Mouse (Mus musculus): ENCODE measurements around the gene S100a16. TPM values are rescaled to one million over a fixed set of nuclear protein-coding genes. Genes with fewer than 3 reads are reported as not detected.

The S100a16 gene
- total RNA-seq, 2 experiments from 2014 or later: 60.2 to 70.1 TPM

- Histone ChIP-seq H3K4me3 (no peak overlapping the region), H3K27ac (no peak overlapping the region)
- intact Hi-C loops (cut with DNase I): no loop called here
- DNase-seq (ENCODE audit: extremely low spot score in 1 of 2, low spot score in 2 of 2): no peak
- TF ChIP-seq CTCF (IDR thresholded peaks at IDR 0.05): no peak
Measured at GRCm38 (mm10) chr3:90526076-90526475, 11.0 kb upstream of the S100a16 start.

GRCm38 (mm10) chr3:90526580-90526979 is 10.5 kb upstream of the S100a16 start, which contains the start of gene S100a14:
S100a14 (plus strand) TSS chr3:90526856.
- intact Hi-C loops (cut with DNase I): no loop called here
- Histone ChIP-seq H3K4me3 (no peak within 1 kb of the TSS), H3K27ac (no peak within 1 kb of the TSS)
- TF ChIP-seq CTCF (IDR thresholded peaks at IDR 0.05): no peak
- no peak for DNase-seq (ENCODE audit: extremely low spot score in 1 of 2, low spot score in 2 of 2)

DNA sequence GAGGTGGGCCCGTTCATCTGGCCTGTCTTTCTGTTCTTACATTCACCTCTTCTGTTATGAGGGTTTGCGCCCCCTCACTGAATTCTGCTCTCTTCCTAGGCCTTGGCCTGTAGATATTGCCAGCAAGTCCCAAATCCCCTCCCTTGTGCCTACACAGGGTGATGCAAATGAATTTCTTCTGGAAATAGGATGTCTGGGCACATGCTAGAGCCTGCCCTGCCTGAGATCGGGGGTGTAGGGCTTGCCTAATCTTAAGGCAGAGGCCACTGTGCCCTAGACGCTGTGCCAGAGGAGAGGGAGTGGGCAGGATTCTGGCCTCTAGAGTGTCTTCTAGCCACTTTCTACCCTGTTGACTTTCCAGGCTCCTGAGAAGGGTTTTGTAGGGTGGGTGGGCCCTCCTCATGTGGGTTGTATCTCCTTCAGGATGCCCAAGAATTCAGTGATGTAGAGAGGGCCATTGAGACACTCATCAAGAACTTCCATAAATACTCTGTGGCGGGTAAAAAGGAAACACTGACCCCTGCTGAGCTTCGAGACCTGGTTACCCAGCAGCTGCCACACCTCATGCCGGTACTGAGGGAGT is 9.7 kb upstream of the S100a16 start:
- Histone ChIP-seq H3K4me3 (no peak overlapping the region), H3K27ac (no peak overlapping the region)
- no peak for DNase-seq (ENCODE audit: extremely low spot score in 1 of 2, low spot score in 2 of 2)
- TF ChIP-seq CTCF (IDR thresholded peaks at IDR 0.05): no peak
- intact Hi-C loops (cut with DNase I): no loop called here

GRCm38 (mm10) chr3:90531713-90532112 is 5.3 kb upstream of the S100a16 start:
- DNase-seq (ENCODE audit: extremely low spot score in 1 of 2, low spot score in 2 of 2): no peak
- H3K4me3 ChIP-seq: no peak overlapping the region
- TF ChIP-seq CTCF (IDR thresholded peaks at IDR 0.05): no peak
- intact Hi-C loops (cut with DNase I): no loop called here
- H3K27ac ChIP-seq: no peak overlapping the region

DNA sequence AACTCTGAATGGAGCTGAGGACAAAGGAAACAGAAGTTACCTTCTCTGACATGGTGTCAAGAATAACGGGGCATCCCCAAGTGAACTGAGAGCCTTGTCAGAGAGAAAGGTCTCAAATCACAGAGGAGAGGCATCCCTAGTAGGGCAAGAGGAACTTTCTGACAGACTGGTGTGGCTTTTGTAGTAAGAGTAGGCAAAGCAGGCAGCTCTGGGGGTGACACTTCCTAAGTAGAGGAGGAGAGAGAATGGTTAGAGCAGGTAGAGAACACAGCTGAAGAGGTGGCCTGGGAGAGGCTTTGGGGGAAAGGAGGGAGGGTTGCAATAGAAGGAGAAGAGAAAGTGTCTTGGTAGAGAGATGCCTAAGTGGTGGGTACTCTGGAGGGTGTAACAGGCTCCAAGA is 1.6 kb upstream of the S100a16 start:
- Histone ChIP-seq H3K4me3 (no peak overlapping the region), H3K27ac (no peak overlapping the region)
- no peak for DNase-seq (ENCODE audit: extremely low spot score in 1 of 2, low spot score in 2 of 2)
- TF ChIP-seq CTCF (IDR thresholded peaks at IDR 0.05): no peak
- intact Hi-C loops (cut with DNase I): no loop called here

DNA sequence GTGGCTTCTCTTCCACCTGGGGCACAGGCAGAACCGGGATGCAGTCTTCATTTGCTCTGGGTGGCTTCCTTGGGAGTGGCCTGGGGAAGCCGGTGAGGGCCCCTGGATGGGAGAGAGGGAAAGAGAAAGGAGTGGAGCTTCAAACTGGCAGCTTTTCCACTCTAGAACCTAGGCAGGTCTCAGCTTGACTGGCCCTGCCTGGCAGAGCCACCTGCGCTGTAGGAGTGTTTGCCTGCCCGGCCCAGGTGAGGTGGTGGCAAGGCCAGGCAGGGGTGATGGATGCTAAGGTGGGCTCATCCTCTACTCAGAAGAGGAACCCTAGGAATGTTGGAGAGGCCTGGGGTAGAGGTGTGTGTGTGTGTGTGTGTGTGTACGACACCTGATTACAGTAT is 847 bp downstream of the S100a16 start:
- intact Hi-C loops (cut with DNase I): no loop called here
- TF ChIP-seq CTCF (IDR thresholded peaks at IDR 0.05): no peak
- H3K4me3 ChIP-seq: peak overlapping the region; percentile 33

DNA sequence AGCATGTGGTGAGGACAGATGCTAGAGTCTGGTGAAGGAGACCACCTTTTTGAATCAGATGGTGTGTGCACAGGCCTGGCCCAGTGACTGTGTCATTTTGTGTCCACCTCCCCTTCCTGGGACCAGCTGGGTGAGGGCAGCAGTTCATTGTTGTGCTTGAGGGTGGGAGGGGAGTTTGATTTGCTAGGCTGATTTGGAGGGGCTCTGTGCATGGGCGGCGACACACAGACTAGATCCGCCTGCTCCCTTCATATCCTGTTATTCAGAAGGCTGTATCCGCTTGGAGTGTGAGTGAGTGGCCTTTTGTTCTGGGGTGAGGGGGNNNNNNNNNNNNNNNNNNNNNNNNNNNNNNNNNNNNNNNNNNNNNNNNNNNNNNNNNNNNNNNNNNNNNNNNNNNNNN is 3.9 kb downstream of the S100a16 start:
- DNase-seq (ENCODE audit: extremely low spot score in 1 of 2, low spot score in 2 of 2): no peak
- Histone ChIP-seq H3K4me3 (peak overlapping the region; percentile 33), H3K27ac (peak overlapping the region; percentile 89)
- intact Hi-C loops (cut with DNase I): no loop called here
- no peak for TF ChIP-seq CTCF (IDR thresholded peaks at IDR 0.05)

More for the DNA sequence above, 847 bp downstream of the S100a16 start:
- H3K27ac ChIP-seq: peak overlapping the region; percentile 81
- DNase-seq (ENCODE audit: extremely low spot score in 1 of 2, low spot score in 2 of 2): no peak

DNA sequence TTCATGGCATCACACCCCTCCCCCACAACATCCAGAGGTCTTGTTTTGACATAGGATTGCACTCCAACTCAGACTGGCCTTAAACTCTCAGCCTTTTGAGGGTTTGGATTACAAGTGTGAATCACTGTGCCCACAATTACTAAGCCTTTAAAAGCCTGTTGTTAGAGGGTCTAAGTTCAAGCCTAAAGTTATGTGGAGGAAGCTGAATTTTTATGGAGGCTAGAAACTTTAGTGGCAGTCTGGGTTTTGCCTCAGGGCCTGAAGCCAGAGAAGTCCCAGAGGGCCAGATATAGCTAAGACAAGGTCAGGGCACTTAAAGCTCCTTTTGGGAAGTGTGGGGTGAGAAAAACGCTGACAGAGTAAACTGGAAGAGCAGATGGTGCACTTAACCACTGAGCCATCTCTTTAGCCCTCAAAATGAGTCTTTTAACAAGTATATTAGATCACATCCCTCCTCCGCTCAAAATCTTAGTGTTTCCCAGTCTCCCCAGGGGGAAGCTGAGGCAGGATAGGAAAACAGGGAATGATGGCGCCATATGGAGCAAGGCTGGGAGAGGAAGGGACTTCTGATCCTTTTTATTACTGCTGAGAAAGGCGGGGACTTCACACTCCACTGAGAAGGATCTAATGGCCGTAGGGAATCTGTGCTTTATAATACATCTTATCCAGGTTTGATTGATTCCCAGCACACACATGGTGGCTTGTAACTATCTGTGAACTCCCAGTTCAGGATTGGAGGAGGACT is 12.8 kb downstream of the S100a16 start:
- H3K27ac ChIP-seq: no peak overlapping the region
- TF ChIP-seq CTCF (IDR thresholded peaks at IDR 0.05): no peak
- no peak overlapping the region for H3K4me3 ChIP-seq
- DNase-seq (ENCODE audit: extremely low spot score in 1 of 2, low spot score in 2 of 2): no peak
- intact Hi-C loops (cut with DNase I): no loop called here

DNA sequence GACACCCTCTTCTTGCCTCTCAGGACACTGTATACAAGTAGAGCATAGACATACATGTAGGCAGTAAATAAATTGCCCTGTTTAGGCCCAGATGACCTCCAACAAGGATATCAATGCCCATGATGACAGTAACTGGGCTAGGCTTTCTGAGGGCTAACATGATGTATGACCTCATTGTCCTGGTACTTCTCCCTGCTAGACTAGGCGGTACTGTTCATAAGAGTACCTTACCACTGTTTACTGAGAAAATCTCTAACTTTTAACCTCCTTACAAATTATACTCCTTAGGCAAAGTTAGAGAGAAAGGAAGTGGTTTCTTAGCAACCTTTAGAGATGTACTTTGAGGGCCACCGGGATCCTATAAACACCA is 13.4 kb downstream of the S100a16 start:
- no peak overlapping the region for H3K4me3 ChIP-seq
- DNase-seq (ENCODE audit: extremely low spot score in 1 of 2, low spot score in 2 of 2): no peak
- intact Hi-C loops (cut with DNase I): no loop called here
- no peak overlapping the region for H3K27ac ChIP-seq
- no peak for TF ChIP-seq CTCF (IDR thresholded peaks at IDR 0.05)

GRCm38 (mm10) chr3:90552231-90552630 is 15.2 kb downstream of the S100a16 start:
- no peak for TF ChIP-seq CTCF (IDR thresholded peaks at IDR 0.05)
- intact Hi-C loops (cut with DNase I): no loop called here
- no peak for DNase-seq (ENCODE audit: extremely low spot score in 1 of 2, low spot score in 2 of 2)
- H3K27ac ChIP-seq: no peak overlapping the region
- no peak overlapping the region for H3K4me3 ChIP-seq

- no peak for TF ChIP-seq CTCF (IDR thresholded peaks at IDR 0.05)
- Histone ChIP-seq H3K27ac (peak overlapping the region; percentile 47; the same call in 1 of the 2 replicates), H3K4me3 (no peak overlapping the region)
- peak in 1 of 2 experiments; percentile 32 for DNase-seq (ENCODE audit: extremely low spot score in 1 of 2, low spot score in 2 of 2)
- intact Hi-C loops (cut with DNase I): no loop called here
Measured at GRCm38 (mm10) chr3:90555954-90556353, 18.9 kb downstream of the S100a16 start.

DNA sequence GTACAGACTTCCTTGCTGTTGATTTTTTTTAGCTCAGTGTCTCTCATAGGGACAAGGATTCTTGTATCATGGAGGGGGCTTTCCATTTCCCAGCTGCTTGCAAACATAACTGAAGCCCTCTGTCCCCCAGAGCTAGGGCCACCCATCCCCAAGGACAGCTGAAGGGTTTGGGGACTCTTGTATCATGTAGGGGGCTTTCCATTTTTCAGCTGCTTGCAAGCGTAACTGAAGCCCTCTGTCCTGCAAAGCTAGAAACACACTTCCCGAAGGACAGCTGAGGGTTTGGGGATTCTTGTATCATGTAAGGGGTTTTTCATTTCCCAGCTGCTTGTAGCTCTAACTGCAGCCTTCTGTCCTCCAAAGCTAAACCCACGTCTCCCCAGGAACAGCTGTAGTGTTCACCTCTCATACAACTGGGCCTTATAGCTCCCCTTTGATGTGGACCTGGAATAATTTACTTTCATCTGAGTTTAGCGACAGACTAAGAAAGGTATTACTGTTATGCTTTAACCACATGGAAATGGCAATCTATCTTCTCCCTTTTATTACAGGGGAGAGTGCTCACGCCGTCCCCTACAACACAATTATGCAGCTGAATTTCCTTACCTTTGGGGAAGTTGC is 23.1 kb downstream of the S100a16 start, which contains the start of gene S100a3:
TSS of gene S100a3 (plus strand) at position 571 of the 621 bp plus-strand sequence.
- Histone ChIP-seq H3K27ac (no peak within 1 kb of the TSS), H3K4me3 (no peak within 1 kb of the TSS)
- no peak for DNase-seq (ENCODE audit: extremely low spot score in 1 of 2, low spot score in 2 of 2)
- intact Hi-C loops (cut with DNase I): no loop called here
- no peak for TF ChIP-seq CTCF (IDR thresholded peaks at IDR 0.05)
